Mouse (Mus musculus) cerebellum, postnatal 36 days (tissue): ENCODE results near the gene Gm11232.

ENCODE experiments used
- DNase-seq, 2 experiments: peaks; one replicate each; pipeline ENCODE4 v3.0.0; 2021 to 2022; ENCODE audit warnings: mixed read lengths in 2 of 2

The Gm11232 gene

GRCm38 (mm10) chr4:71757865-71758264 lies at the start of gene Gm11232:
Gene Gm11232 (minus strand): TSS chr4:71757965.
- no peak for DNase-seq

GRCm38 (mm10) chr4:71805977-71806534 lies 48.3 kb upstream of the Gm11232 start:
- DNase-seq: no peak

DNA sequence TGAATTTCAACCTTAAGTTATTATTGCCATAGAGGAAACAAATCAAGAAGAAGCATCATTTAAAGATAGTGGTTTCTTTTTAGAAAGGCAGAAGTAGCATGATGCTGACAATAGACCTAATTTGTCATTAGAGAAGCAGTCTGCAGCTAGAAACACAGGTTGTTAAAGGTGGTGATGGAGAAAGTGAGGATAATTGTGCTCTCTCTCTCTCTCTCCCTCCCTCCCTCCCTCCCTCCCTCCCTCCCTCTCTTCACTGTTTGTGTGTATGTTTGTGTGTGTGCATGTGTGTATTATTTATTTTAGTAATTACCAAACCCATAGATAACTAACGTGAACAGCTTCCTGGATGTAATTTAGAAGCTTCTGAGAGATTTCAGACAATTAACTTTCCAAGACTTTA lies 7.8 kb upstream of the Gm11232 start:
- DNase-seq: no peak

- DNase-seq: peak; percentile 59 to 64
Observed at GRCm38 (mm10) chr4:71765071-71765470, 7.3 kb upstream of the Gm11232 start.

DNA sequence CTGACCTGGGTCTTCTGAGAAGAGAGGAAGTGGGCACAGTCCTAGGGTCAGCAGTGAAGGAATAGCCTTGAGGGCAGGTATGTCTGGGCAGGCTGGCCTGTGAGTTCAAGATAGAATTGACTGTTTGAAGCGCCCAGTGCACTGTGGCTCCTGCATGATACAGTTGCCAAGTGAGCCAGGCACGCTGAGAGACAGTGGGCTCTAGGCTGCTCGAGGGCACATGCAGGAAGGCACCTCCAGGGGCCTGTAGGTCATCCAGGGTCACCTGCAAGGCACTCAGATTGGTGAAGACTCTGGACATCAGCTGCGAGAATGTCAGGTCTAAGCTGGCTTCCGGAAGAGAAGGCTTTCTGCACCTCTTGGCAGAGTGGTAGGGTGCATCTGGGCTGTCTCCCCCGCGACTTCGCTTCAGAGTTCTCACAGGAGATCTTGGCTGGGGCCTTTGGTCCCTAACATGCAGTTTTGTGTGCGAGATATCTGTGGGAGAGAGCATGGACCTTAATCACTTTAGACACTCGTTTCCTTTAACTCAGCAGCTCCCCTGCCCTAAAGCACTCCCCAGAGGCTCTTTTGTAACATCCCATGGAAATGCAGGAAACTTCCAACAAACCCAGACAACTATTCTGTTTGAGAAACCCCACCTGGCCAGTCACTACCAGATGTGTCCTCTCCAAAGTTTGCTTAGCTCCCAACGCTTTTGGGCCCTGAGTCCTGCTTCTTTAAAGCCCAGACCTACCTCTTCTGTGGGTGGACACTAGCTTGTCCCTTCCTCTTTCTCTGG lies 1.1 kb downstream of the Gm11232 start:
- DNase-seq: no peak

DNA sequence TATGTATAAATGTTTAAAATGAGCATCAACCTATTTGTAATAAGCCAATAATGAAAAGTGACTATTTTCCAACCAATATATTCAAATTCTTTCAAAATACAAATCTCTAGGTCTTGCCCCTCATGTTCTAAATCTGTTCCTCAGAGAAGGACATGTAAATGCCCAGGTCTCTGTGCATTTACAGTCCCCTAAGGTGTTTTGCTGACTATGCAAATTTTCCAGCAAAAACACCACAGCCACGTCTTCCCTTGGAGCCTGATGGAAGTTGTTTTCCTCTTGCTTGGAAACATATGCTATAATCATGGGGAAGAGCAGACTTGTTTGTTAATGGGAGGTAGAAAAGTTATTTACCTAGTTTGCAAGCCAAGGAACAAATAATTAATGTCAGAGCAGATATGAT lies 12.0 kb downstream of the Gm11232 start:
- DNase-seq: no peak

DNA sequence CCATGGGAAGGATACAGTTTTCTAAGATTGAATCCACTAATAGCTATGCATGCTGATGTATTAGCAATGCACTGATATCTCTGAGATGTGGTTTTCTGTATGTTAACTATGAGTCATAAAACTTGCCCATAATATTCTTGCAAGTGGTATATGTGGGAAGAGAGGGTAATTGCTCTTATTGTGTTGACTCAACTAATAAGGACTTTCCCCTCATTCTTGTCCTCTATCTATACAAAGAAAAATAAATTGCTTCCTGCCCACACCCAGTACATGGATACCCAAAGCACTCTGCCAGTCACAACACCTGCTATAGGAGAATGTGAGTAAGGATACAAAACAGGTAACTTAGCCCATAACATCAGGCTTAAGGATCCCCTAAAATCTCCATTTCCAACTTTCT lies 21.2 kb downstream of the Gm11232 start:
- no peak for DNase-seq

DNA sequence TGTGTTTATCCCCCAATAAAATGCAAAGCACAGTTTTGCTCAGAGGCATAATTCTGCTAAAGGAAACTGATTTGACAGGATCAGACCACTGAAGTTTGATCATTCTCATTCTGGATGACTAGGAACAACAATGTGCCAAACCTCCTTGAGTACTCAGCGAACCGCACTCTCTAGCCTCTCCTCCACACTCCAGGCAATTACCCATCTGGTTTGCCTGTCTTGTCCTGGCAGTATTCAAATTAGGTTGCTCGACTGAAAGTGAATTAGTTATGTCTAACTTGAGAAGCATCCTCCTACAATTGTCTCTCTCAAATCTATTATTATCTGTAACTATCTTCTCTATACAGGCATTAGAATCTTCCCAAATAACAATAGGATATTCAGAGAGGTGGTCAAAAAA lies 22.5 kb downstream of the Gm11232 start:
- DNase-seq: no peak

DNA sequence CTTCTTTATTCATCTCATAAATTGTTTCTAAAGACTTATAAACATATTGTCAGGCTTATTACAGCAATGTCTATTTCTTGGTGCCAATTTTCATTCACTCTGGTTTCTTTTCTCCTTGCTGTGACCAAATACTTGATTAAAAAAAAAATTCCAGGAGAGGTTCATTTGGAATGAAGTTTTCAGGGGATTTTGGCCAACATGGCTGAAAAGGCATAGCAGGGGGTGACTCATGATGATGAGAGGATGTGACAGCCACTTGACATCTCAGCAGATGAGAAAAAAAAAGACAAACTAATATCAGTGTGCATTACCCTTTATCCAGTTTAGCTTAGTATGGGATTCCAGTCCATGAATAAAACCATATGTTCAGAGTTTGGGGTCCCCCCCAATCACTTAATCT lies 28.4 kb downstream of the Gm11232 start:
- DNase-seq: no peak

GRCm38 (mm10) chr4:71727611-71728010 lies 30.2 kb downstream of the Gm11232 start:
- no peak for DNase-seq

DNA sequence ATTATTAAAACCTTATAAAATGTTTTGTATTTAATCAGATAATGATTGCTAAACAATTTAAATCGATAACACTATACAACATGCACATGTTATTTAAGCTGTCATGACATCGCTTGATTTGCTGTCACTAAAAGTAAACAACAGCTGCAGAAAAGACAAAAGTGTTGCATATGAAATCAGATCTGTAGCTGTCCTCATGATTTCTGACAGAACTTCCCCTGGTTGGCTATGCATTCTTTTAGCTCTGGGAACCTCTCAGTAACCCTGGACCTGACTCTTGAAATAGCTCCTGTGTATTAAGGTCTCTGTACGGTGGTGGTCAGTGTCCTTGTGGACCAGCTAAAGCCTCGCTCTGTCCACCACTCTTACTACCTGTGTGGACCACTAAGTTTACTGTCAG lies 30.7 kb downstream of the Gm11232 start:
- DNase-seq: no peak

GRCm38 (mm10) chr4:71725889-71726288 lies 31.9 kb downstream of the Gm11232 start:
- DNase-seq: no peak
